In the genomic region with DNA sequence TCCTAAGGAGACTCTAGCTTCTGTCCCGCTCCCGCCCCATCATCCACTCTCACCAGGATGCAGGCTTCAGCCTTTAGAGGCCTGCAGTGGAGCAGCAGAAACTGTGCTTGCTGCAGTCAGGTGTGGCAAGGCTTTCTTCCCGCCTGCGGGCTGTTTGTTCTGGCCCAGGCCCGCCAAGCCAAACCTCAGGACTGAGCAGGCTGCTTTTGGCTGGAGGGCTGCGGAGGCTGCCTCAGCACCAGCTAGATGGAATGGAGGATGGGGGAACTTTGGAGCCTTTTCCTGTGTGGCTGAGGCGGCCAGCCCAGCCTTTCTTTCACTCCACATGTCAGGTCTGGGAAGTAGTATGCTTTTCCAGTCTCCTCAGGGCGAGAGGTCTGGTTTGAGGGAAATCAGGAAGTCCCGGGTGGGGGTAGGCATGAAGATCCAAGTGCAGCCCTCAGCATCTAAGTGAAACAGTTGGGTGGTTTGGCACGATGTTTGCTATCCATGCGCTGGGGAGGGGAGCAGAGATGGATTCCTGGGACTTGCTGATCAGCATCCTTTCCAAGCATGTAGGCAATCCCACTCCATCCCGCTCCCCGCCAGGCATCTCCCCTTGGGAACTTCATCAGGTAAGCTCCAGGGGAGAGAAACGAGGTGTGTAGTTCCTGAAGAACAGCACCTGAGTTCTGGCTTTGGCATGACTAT, we compare ENCODE assay signal across 16 mouse cellular contexts. TPM values are rescaled to one million over a fixed set of nuclear protein-coding genes. Genes with fewer than 3 reads are reported as not detected.
DNase-seq lines count a peak whose midpoint lies in the region; ATAC-seq and TF ChIP-seq lines count a peak whose summit lies in the region.
"Had no signal": no experiment of that assay in that cellular context is flagged by ENCODE, and none has a peak within 500 bp of the region (broad histone marks: within the 10 kb centered on the region; RNA-seq: fewer than 3 reads in every experiment).

No protein-coding gene starts in this region.

- H3K36me3 ChIP-seq in hindbrain, embryonic 10.5 days = no peaks in the 10 kb centered on the region
- H3K36me3 ChIP-seq in hindbrain, embryonic 16.5 days (ENCODE audit: control insufficient read depth, insufficient read depth, low read length) = no peaks in the 10 kb centered on the region
- no peaks in the 10 kb centered on the region for H3K36me3 ChIP-seq in midbrain, embryonic 11.5 days (ENCODE audit: control insufficient read depth, insufficient read depth, low read length)
- no peaks in the 10 kb centered on the region for H3K36me3 ChIP-seq in midbrain, postnatal 0 days (ENCODE audit: insufficient read depth, low read length)
- H3K36me3 ChIP-seq in stomach, embryonic 15.5 days = no peaks in the 10 kb centered on the region
- H3K36me3 ChIP-seq: forebrain, embryonic 10.5 days; G1E; heart, embryonic 12.5 days; hindbrain, embryonic 12.5 days; lung, embryonic 15.5 days had no signal

- no peaks in the 10 kb centered on the region for H3K4me1 ChIP-seq in hindbrain, embryonic 10.5 days (replicated peaks)
- no peaks in the 10 kb centered on the region for H3K4me1 ChIP-seq in hindbrain, embryonic 16.5 days (ENCODE audit: control insufficient read depth, insufficient read depth, low read depth, low read length)
- no peaks in the 10 kb centered on the region for H3K4me1 ChIP-seq in midbrain, embryonic 11.5 days (ENCODE audit: control insufficient read depth, insufficient read depth, low read length)
- H3K4me1 ChIP-seq in midbrain, postnatal 0 days (ENCODE audit: insufficient read depth, low read length) = no peaks in the 10 kb centered on the region
- H3K4me1 ChIP-seq in stomach, embryonic 15.5 days = 0 out of 2 replicates have a peak, but pooled peaks cover 6% of the 10 kb centered on the region
- H3K4me1 ChIP-seq: heart, embryonic 12.5 days; hindbrain, embryonic 12.5 days; lung, embryonic 15.5 days had no signal

- WGBS in hindbrain, embryonic 10.5 days = 67% methylated on average over 14 of the region's 14 CpGs
- WGBS in hindbrain, embryonic 16.5 days = 70% methylated on average over 14 of the region's 14 CpGs
- WGBS in midbrain, embryonic 11.5 days = 72% methylated on average over 14 of the region's 14 CpGs
- WGBS in midbrain, postnatal 0 days = 74% methylated on average over 14 of the region's 14 CpGs
- 61% methylated on average over 14 of the region's 14 CpGs for WGBS in stomach, embryonic 15.5 days

- no peak overlapping the region for H3K4me2 ChIP-seq in hindbrain, embryonic 16.5 days (ENCODE audit: low read length)
- H3K4me2 ChIP-seq in midbrain, embryonic 11.5 days = no peak overlapping the region
- no peak overlapping the region for H3K4me2 ChIP-seq in midbrain, postnatal 0 days (ENCODE audit: low read depth, low read length, poor library complexity, severe bottlenecking)
- H3K4me2 ChIP-seq in stomach, embryonic 15.5 days = no peak overlapping the region
- H3K4me2 ChIP-seq: heart, embryonic 12.5 days; hindbrain, embryonic 12.5 days; lung, embryonic 15.5 days had no signal

- 0 out of 2 replicates have a peak overlapping the region, but pooled peaks have one; percentile 50 for H3K27ac ChIP-seq in hindbrain, embryonic 10.5 days
- no peak overlapping the region for H3K27ac ChIP-seq in hindbrain, embryonic 16.5 days (ENCODE audit: low read depth, low read length)
- no peak overlapping the region for H3K27ac ChIP-seq in midbrain, embryonic 11.5 days (ENCODE audit: low read depth, low read length)
- H3K27ac ChIP-seq in midbrain, postnatal 0 days (ENCODE audit: low read depth, low read length) = no peak overlapping the region
- no peak overlapping the region for H3K27ac ChIP-seq in stomach, embryonic 15.5 days
- H3K27ac ChIP-seq: forebrain, embryonic 10.5 days; hindbrain, embryonic 12.5 days; lung, embryonic 15.5 days had no signal

- no peak for ATAC-seq in hindbrain, embryonic 16.5 days
- ATAC-seq in midbrain, embryonic 11.5 days (ENCODE audit: low FRiP score) = no peak
- no peak for ATAC-seq in midbrain, postnatal 0 days (ENCODE audit: low FRiP score)
- 0 out of 2 replicates have a peak, but pooled peaks have one; percentile 18 for ATAC-seq in stomach, embryonic 15.5 days (ENCODE audit: insufficient read depth, low FRiP score, low read depth)
- no peak for ATAC-seq in CD4-positive, CD25-positive, alpha-beta regulatory T cell, adult 4 months

- H3K9ac ChIP-seq in hindbrain, embryonic 16.5 days (ENCODE audit: low read depth, low read length) = no peak overlapping the region; the same call in 1 of the 2 replicates
- H3K9ac ChIP-seq in midbrain, embryonic 11.5 days (ENCODE audit: low read length) = no peak overlapping the region
- no peak overlapping the region for H3K9ac ChIP-seq in midbrain, postnatal 0 days (replicated peaks; ENCODE audit: low read length, poor library complexity, severe bottlenecking)
- no peak overlapping the region for H3K9ac ChIP-seq in stomach, embryonic 15.5 days
- H3K9ac ChIP-seq: heart, embryonic 12.5 days; hindbrain, embryonic 12.5 days; lung, embryonic 15.5 days had no signal

- H3K4me3 ChIP-seq in hindbrain, embryonic 10.5 days = no peak overlapping the region
- no peak overlapping the region for H3K4me3 ChIP-seq in hindbrain, embryonic 16.5 days (ENCODE audit: low read length)
- no peak overlapping the region for H3K4me3 ChIP-seq in midbrain, embryonic 11.5 days (ENCODE audit: low read depth, low read length)
- no peak overlapping the region for H3K4me3 ChIP-seq in midbrain, postnatal 0 days (ENCODE audit: low read depth, low read length)
- no peak overlapping the region for H3K4me3 ChIP-seq in stomach, embryonic 15.5 days (replicated peaks)
- H3K4me3 ChIP-seq: forebrain, embryonic 10.5 days; heart, embryonic 12.5 days; hindbrain, embryonic 12.5 days; lung, embryonic 15.5 days; megakaryocyte, embryonic 14.5 days had no signal

- H3K9me3 ChIP-seq in hindbrain, embryonic 10.5 days = no peaks in the 10 kb centered on the region
- H3K9me3 ChIP-seq in hindbrain, embryonic 16.5 days (ENCODE audit: control insufficient read depth, low read length) = no peaks in the 10 kb centered on the region
- H3K9me3 ChIP-seq in midbrain, embryonic 11.5 days (ENCODE audit: control insufficient read depth, low read length) = no peaks in the 10 kb centered on the region
- H3K9me3 ChIP-seq in midbrain, postnatal 0 days (ENCODE audit: low read length) = no peaks in the 10 kb centered on the region
- H3K9me3 ChIP-seq in stomach, embryonic 15.5 days = no peaks in the 10 kb centered on the region
- H3K9me3 ChIP-seq: forebrain, embryonic 10.5 days; heart, embryonic 12.5 days; hindbrain, embryonic 12.5 days; lung, embryonic 15.5 days; megakaryocyte, embryonic 14.5 days had no signal

- H3K27me3 ChIP-seq in hindbrain, embryonic 10.5 days (ENCODE audit: insufficient read depth, poor library complexity, severe bottlenecking) = no peaks in the 10 kb centered on the region
- H3K27me3 ChIP-seq in hindbrain, embryonic 16.5 days (replicated peaks; ENCODE audit: control insufficient read depth, insufficient read depth, low read length) = no peaks in the 10 kb centered on the region
- no peaks in the 10 kb centered on the region for H3K27me3 ChIP-seq in midbrain, embryonic 11.5 days (ENCODE audit: control insufficient read depth, insufficient read depth, low read length)
- H3K27me3 ChIP-seq in midbrain, postnatal 0 days (ENCODE audit: insufficient read depth, low read length) = no peaks in the 10 kb centered on the region
- no peaks in the 10 kb centered on the region for H3K27me3 ChIP-seq in stomach, embryonic 15.5 days (replicated peaks)
- H3K27me3 ChIP-seq: heart, embryonic 12.5 days; hindbrain, embryonic 12.5 days; lung, embryonic 15.5 days; megakaryocyte, embryonic 14.5 days had no signal

- DNase-seq in hindbrain, embryonic 10.5 days (ENCODE audit: low spot score) = no peak
- peak; percentile 54 for DNase-seq in midbrain, embryonic 11.5 days (ENCODE audit: low spot score, missing footprints)
- no peak for DNase-seq in midbrain, postnatal 0 days (ENCODE audit: low spot score)
- peak; percentile 26 for DNase-seq in kidney, postnatal 10 days
- DNase-seq in urinary bladder, adult 2 months (ENCODE audit: low spot score) = no peak
- DNase-seq: cerebellum, adult 11-12 months; thymus, adult 2 months had no signal

- no peak for TF ChIP-seq CTCF in midbrain, postnatal 0 days (IDR thresholded peaks at IDR 0.05)

RNA-seq across cellular contexts. Expression of a gene that starts 18.9 kb away (rescaled TPM):
- polyA plus RNA-seq in hindbrain, embryonic 10.5 days (2016; fragmentation: Nextera tagmentation; extraction: Ambion mirVana) = 3.7 and 5.0 TPM in 2 replicates
- 1.3 and 1.5 TPM in 2 replicates for polyA plus RNA-seq in hindbrain, embryonic 16.5 days (2015; fragmentation: Nextera tagmentation; extraction: Ambion mirVana)
- polyA plus RNA-seq in midbrain, embryonic 11.5 days (2014; fragmentation: Nextera tagmentation; extraction: Ambion mirVana) = 2.2 and 2.3 TPM in 2 replicates
- total RNA-seq in midbrain, postnatal 0 days (2014; rRNA removed) = 2.4 and 2.6 TPM in 2 replicates
- polyA plus RNA-seq in midbrain, postnatal 0 days (2015; fragmentation: Nextera tagmentation; extraction: Ambion mirVana) = 1.5 and 1.9 TPM in 2 replicates
- polyA plus RNA-seq in stomach, embryonic 15.5 days (2015; fragmentation: Nextera tagmentation; extraction: Ambion mirVana) = 4.2 and 4.9 TPM in 2 replicates
- under 1 TPM in 1 of 2 experiments, not detected in 1; 0.99 TPM for polyA plus RNA-seq in CD4-positive, CD25-positive, alpha-beta regulatory T cell, adult 4 months (2017; shearing (Covaris generic))
- 7.2 and 9.6 TPM in 2 replicates for polyA plus RNA-seq in urinary bladder, adult 2 months (2012; rRNA removed)
- total RNA-seq: G1E had no signal
- polyA plus RNA-seq: G1E had no signal

Comparison
In these comparisons a context has a peak if more than half of its experiments do, and no peak if none do; other contexts are left out.
1. DNase-seq: peak in midbrain, embryonic 11.5 days (single experiment) and kidney, postnatal 10 days (single experiment); none in hindbrain, embryonic 10.5 days (single experiment), midbrain, postnatal 0 days (single experiment) and urinary bladder, adult 2 months (single experiment).